Mouse (Mus musculus): ENCODE data around the gene Trim8. TPM values are rescaled to one million over a fixed set of nuclear protein-coding genes. Genes with fewer than 3 reads are reported as not detected.

Trim8 gene
- polyA plus RNA-seq, 2 experiments: 7.3 to 7.5 TPM

DNA sequence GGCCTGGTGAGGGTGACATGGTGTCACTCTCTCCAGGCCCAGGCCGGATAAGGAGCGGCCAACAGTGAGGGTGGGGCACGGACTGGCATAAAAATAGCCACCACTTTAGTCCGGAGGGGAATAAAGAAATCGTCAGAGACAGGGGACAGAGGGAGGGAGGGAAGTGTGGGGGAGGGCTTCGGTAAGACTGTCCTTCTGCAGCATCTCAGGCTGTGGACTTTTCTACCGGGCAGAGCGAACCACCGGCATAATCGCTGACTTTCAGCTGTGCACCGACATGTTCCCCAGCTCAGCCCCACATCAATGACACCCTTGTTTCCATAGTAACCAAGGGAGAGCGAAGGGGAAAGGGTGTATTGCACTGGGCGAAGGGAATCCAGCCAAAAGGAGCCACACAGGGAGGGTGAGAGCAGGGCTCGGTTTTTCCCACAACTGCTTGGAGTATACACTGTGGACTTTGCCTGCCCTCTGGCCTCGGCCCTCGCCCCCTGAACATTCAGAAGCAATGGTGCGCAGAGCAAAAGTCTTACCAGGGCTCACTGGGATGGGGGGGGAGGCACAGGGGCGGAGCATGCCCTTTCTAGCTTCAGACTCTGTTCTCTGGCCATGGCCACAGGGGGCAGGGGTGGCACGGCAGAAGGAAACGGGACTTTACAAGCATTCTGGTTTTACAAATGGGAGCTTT is 27.2 kb downstream of the Trim8 start:
- no peaks in the 10 kb centered on the region for H3K36me3 ChIP-seq (replicated peaks; ENCODE audit: control insufficient read depth, insufficient read depth, low read depth)
- no peak for TF ChIP-seq EP300 (IDR thresholded peaks at IDR 0.05; ENCODE audit: low read depth)
- peak; percentile 43 for TF ChIP-seq CTCF (IDR thresholded peaks at IDR 0.05; ENCODE audit: low read depth)
- ATAC-seq (ENCODE audit: insufficient read depth) (peak; percentile 67), DNase-seq (ENCODE audit: low read depth in 3 of 3, low spot score in 3 of 3) (peak in 1 of 3 experiments; percentile 53)
- peaks cover under 1% of the 10 kb centered on the region; the same call in 1 of the 2 replicates for H3K27me3 ChIP-seq (ENCODE audit: control insufficient read depth, insufficient read depth, low read length)
- peak overlapping the region; percentile 34 for H3K9ac ChIP-seq (replicated peaks)
- H3K4me2 ChIP-seq (ENCODE audit: low read depth): peak overlapping the region; percentile 71
- H3K27ac ChIP-seq: no peak overlapping the region
- no peaks in the 10 kb centered on the region for H3K9me3 ChIP-seq (ENCODE audit: control insufficient read depth, low read length)
- peaks cover 25 to 44% of the 10 kb centered on the region in 2 experiments for H3K4me1 ChIP-seq (replicated peaks; ENCODE audit: control insufficient read depth in 2 of 2, insufficient read depth in 2 of 2, low read length in 1 of 2)
- WGBS (ENCODE audit: insufficient replicate concordance): 2% methylated on average over 20 of the region's 20 CpGs
- peak overlapping the region; percentile 44 to 45 for H3K4me3 ChIP-seq (ENCODE audit: insufficient read depth in 1 of 2, low read depth in 2 of 2, low read length in 2 of 2)

DNA sequence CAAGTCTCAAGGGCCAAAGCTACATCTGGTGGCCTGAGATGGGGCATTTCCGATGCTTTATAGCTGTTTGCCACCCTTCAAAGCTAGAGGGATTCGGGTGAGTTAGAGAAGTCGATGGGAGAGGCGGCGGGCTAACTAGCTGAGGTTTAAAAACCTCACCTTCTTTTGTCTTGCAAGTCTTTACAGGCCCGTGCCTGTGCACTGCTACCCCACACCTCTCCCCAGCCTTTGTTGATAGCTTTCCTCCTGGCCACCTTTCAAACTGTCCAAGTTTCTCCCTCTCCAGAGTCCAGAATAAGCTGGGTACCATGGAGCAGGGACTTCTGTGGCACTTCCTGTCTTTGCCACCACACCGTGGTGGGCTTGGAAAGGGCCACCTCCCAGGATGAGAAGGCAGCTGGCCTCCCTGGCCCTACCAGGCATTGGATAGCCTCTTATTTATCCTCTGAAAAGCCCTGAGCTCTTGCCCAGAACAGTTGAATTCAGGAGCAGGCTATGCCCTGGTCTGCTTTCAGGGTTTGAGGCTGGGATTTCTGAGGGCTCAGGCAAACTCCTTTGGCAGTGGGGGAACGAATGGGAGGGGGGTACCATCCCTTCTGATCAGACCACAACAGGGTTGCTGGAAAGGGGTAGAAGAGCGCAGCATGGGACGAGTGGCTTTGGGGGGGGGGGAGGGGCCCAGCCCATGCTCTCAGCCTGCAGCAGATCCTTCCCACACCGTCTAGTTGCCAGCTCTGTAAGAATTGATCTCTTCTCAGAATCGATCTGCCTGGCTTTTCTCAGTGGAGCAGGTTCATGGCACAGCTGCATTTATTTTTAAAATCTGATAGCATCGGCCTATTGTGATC is 28.3 kb downstream of the Trim8 start:
- H3K27me3 ChIP-seq (ENCODE audit: control insufficient read depth, insufficient read depth, low read length): no peaks in the 10 kb centered on the region
- H3K4me2 ChIP-seq (ENCODE audit: low read depth): peak overlapping the region; percentile 71; the same call in 1 of the 2 replicates
- H3K9me3 ChIP-seq (ENCODE audit: control insufficient read depth, low read length): no peaks in the 10 kb centered on the region
- ATAC-seq (ENCODE audit: insufficient read depth) (no peak), DNase-seq (ENCODE audit: low read depth in 3 of 3, low spot score in 3 of 3) (no peak)
- H3K4me3 ChIP-seq (ENCODE audit: insufficient read depth in 1 of 2, low read depth in 2 of 2, low read length in 2 of 2): no peak overlapping the region
- H3K36me3 ChIP-seq (replicated peaks; ENCODE audit: control insufficient read depth, insufficient read depth, low read depth): no peaks in the 10 kb centered on the region
- WGBS (ENCODE audit: insufficient replicate concordance): 38% methylated on average over 13 of the region's 13 CpGs
- no peak overlapping the region for H3K9ac ChIP-seq (replicated peaks)
- no peak overlapping the region for H3K27ac ChIP-seq
- H3K4me1 ChIP-seq (replicated peaks; ENCODE audit: control insufficient read depth in 2 of 2, insufficient read depth in 2 of 2, low read length in 1 of 2): peaks cover 22 to 37% of the 10 kb centered on the region in 2 experiments
- no peak for TF ChIP-seq CTCF (IDR thresholded peaks at IDR 0.05; ENCODE audit: low read depth)
- TF ChIP-seq EP300 (IDR thresholded peaks at IDR 0.05; ENCODE audit: low read depth): no peak

DNA sequence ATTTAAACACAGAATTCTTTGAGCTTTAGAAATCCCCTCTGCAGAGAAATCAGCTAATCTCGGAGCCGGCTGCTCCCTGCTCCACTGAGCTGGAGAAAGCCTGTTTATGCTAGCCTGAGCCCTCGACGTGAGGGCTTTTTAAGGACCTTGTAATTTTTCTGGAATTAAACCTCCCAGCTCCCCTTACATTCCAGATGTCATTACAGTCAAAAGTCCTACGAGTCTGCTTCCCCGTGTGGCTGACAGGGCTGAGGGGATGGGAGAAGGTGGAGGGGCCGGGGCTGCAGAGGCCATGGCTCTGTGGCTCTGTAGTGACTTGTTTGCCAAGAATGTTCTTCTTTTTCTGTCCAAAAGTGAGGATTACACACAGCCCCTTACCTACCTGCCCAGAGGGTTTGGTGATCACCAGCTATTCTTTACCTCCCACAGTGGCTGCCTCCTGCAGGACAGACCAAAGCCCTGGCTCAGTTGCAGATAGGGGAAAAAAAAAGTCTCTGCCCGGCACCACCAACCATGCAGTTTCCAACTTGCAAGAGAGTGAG is 29.0 kb downstream of the Trim8 start:
- no peak overlapping the region for H3K9ac ChIP-seq (replicated peaks)
- no peak for TF ChIP-seq CTCF (IDR thresholded peaks at IDR 0.05; ENCODE audit: low read depth)
- no peak for TF ChIP-seq EP300 (IDR thresholded peaks at IDR 0.05; ENCODE audit: low read depth)
- DNase-seq (ENCODE audit: low read depth in 3 of 3, low spot score in 3 of 3) (no peak), ATAC-seq (ENCODE audit: insufficient read depth) (no peak)
- H3K27ac ChIP-seq: no peak overlapping the region
- H3K4me1 ChIP-seq (replicated peaks; ENCODE audit: control insufficient read depth in 2 of 2, insufficient read depth in 2 of 2, low read length in 1 of 2): peaks cover 20 to 37% of the 10 kb centered on the region in 2 experiments
- no peak overlapping the region for H3K4me2 ChIP-seq (ENCODE audit: low read depth)
- WGBS (ENCODE audit: insufficient replicate concordance): 47% methylated on average over 8 of the region's 8 CpGs
- H3K36me3 ChIP-seq (replicated peaks; ENCODE audit: control insufficient read depth, insufficient read depth, low read depth): no peaks in the 10 kb centered on the region
- no peaks in the 10 kb centered on the region for H3K27me3 ChIP-seq (ENCODE audit: control insufficient read depth, insufficient read depth, low read length)
- H3K9me3 ChIP-seq (ENCODE audit: control insufficient read depth, low read length): no peaks in the 10 kb centered on the region
- H3K4me3 ChIP-seq (ENCODE audit: insufficient read depth in 1 of 2, low read depth in 2 of 2, low read length in 2 of 2): no peak overlapping the region

DNA sequence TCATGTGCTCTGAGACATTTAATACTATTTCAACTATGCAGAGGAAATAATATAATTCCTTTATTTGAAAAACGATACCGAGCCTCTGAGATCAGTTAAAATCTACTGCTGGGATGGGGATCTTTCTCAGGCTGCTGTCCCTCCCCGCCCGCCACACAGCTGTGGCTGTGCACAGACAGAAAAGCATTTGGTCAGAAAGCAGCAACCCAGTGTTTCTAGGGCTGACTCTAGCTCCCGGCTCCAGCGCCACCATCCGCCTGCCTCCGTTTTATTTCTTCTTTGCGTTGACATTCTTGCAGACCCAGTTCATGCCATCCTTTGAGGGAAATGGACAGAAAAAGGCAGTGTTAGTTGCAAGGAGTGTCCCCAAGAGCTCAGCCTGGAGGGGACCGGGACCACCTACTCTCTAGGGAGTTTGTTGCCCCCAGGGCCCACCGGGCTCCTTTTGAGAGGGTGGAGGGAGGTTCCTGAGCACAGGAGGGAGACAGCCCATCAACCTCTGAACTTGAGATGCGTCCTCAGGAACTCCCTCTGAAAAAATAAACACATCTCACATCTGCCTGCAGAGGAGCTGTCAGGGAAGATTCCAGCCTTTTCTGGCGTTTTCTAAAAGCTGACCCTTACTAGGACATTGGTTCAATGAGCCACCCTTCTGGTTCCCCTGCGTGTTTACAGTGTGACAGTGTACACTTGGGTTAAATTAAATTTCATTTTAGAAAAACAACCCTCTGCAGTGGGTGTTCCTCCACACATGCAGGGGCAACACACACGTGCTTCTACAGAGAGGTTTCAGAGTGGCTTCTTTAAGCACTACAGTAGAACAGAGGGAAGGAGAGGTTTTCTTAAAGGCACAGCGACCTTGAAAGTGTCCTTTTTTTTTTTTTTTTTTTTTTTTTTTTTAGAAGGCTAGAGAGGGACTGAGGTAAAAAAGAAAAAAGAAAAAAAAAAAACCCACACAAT is 29.8 kb downstream of the Trim8 start:
- no peak for TF ChIP-seq CTCF (IDR thresholded peaks at IDR 0.05; ENCODE audit: low read depth)
- TF ChIP-seq EP300 (IDR thresholded peaks at IDR 0.05; ENCODE audit: low read depth): no peak
- no peak for ATAC-seq (ENCODE audit: insufficient read depth)
- no peak for DNase-seq (ENCODE audit: low read depth in 3 of 3, low spot score in 3 of 3)
- Histone ChIP-seq H3K9me3 (ENCODE audit: control insufficient read depth, low read length) (no peaks in the 10 kb centered on the region), H3K36me3 (replicated peaks; ENCODE audit: control insufficient read depth, insufficient read depth, low read depth) (no peaks in the 10 kb centered on the region), H3K4me3 (ENCODE audit: insufficient read depth in 1 of 2, low read depth in 2 of 2, low read length in 2 of 2) (no peak overlapping the region), H3K27me3 (ENCODE audit: control insufficient read depth, insufficient read depth, low read length) (no peaks in the 10 kb centered on the region), H3K27ac (no peak overlapping the region), H3K4me2 (ENCODE audit: low read depth) (peak overlapping the region; percentile 37), H3K4me1 (replicated peaks; ENCODE audit: control insufficient read depth in 2 of 2, insufficient read depth in 2 of 2, low read length in 1 of 2) (peaks cover 20 to 37% of the 10 kb centered on the region in 2 experiments), H3K9ac (replicated peaks) (no peak overlapping the region; the same call in 1 of the 2 replicates)
- 27% methylated on average over 16 of the region's 16 CpGs for WGBS (ENCODE audit: insufficient replicate concordance)

Measured in liver, embryonic 14.5 days (tissue).